21 mouse cellular contexts compared by ENCODE assay signal in genomic region chr9:67107938-67108337, GRCm38 (mm10). TPM values are rescaled to one million over a fixed set of nuclear protein-coding genes. Genes with fewer than 3 reads are reported as not detected.
DNase-seq lines count a peak whose midpoint lies in the region; ATAC-seq and TF ChIP-seq lines count a peak whose summit lies in the region.
"Had no signal": no experiment of that assay in that cellular context is flagged by ENCODE, and none has a peak within 500 bp of the region (broad histone marks: within the 10 kb centered on the region; RNA-seq: fewer than 3 reads in every experiment).

No protein-coding gene starts in this region.

- DNase-seq in lung, postnatal 0 days (ENCODE audit: low spot score): peak; percentile 45
- DNase-seq in lung, postnatal 25 days (ENCODE audit: low spot score): no peak
- DNase-seq in embryo, embryonic 11 days: peak; percentile 58
- peak; percentile 27 for DNase-seq in fibroblast of lung, adult 2 months (ENCODE audit: low read depth)
- no peak for DNase-seq in ovary, postnatal 14 days (ENCODE audit: low spot score)
- DNase-seq in adrenal gland, postnatal 10 days: no peak
- DNase-seq in adrenal gland, adult 8-10 months: no peak
- DNase-seq: adrenal gland, postnatal 14 days; cerebellum, adult 18-20 months; gastrocnemius, postnatal 14 days; heart, postnatal 10 days; midbrain, embryonic 14.5 days; thymus, adult 2 months had no signal

- H3K4me3 ChIP-seq in lung, postnatal 0 days (ENCODE audit: low read depth, low read length): no peak overlapping the region
- H3K4me3 ChIP-seq: forebrain, embryonic 10.5 days; intestine, embryonic 15.5 days; layer of hippocampus, adult 2 months; liver, embryonic 15.5 days; myocyte; neural tube, embryonic 15.5 days had no signal

- H3K27me3 ChIP-seq in lung, postnatal 0 days (replicated peaks; ENCODE audit: insufficient read depth, low read length): no peaks in the 10 kb centered on the region
- H3K27me3 ChIP-seq: intestine, embryonic 15.5 days; liver, embryonic 15.5 days; neural tube, embryonic 15.5 days had no signal

- no peak overlapping the region for H3K27ac ChIP-seq in lung, postnatal 0 days (ENCODE audit: low read length)
- H3K27ac ChIP-seq: forebrain, embryonic 10.5 days; hindbrain, embryonic 14.5 days; intestine, embryonic 15.5 days; layer of hippocampus, adult 2 months; liver, embryonic 15.5 days; neural tube, embryonic 15.5 days had no signal

- H3K36me3 ChIP-seq in lung, postnatal 0 days (ENCODE audit: insufficient read depth, low read length): no peaks in the 10 kb centered on the region
- H3K36me3 ChIP-seq: forebrain, embryonic 10.5 days; G1E; intestine, embryonic 15.5 days; liver, embryonic 15.5 days; neural tube, embryonic 15.5 days had no signal

- no peaks in the 10 kb centered on the region for H3K4me1 ChIP-seq in lung, postnatal 0 days (ENCODE audit: insufficient read depth, low read depth, low read length)
- H3K4me1 ChIP-seq: intestine, embryonic 15.5 days; liver, embryonic 15.5 days had no signal

- no peak for TF ChIP-seq EP300 in lung, postnatal 0 days (IDR thresholded peaks at IDR 0.05)

- no peak overlapping the region for H3K9ac ChIP-seq in lung, postnatal 0 days (replicated peaks; ENCODE audit: low read depth)
- H3K9ac ChIP-seq: hindbrain, embryonic 14.5 days; intestine, embryonic 15.5 days; liver, embryonic 15.5 days; neural tube, embryonic 15.5 days had no signal

- peak; percentile 25 for ATAC-seq in lung, postnatal 0 days
- ATAC-seq: intestine, embryonic 15.5 days had no signal

- 11% methylated on average over 3 of the region's 3 CpGs for WGBS in lung, postnatal 0 days

- no peak overlapping the region for H3K4me2 ChIP-seq in lung, postnatal 0 days (replicated peaks; ENCODE audit: low read depth, low read length)
- H3K4me2 ChIP-seq: hindbrain, embryonic 14.5 days; intestine, embryonic 15.5 days; liver, embryonic 15.5 days; neural tube, embryonic 15.5 days had no signal

- TF ChIP-seq CTCF in lung, postnatal 0 days (IDR thresholded peaks at IDR 0.05): no peak

- no peaks in the 10 kb centered on the region for H3K9me3 ChIP-seq in lung, postnatal 0 days (ENCODE audit: low read length)
- H3K9me3 ChIP-seq: forebrain, embryonic 10.5 days; G1E; intestine, embryonic 15.5 days; liver, embryonic 15.5 days; neural tube, embryonic 15.5 days had no signal

RNA-seq across cellular contexts. Expression of gene Tpm1, which starts 58.7 kb away (rescaled TPM):
- polyA plus RNA-seq in lung, postnatal 0 days (2015; fragmentation: Nextera tagmentation; extraction: Ambion mirVana): 695 and 781 TPM in 2 replicates
- 100 to 1,000 TPM; 371 to 920 TPM for total RNA-seq in adrenal gland, postnatal 10 days (2021)
- total RNA-seq in adrenal gland, adult 8-10 months (2022): 100 to 1,000 TPM; 153 to 277 (median 212) TPM

Comparison
In these comparisons a context has a peak if more than half of its experiments do, and no peak if none do; other contexts are left out.
1. DNase-seq: peak in lung, postnatal 0 days (single experiment), embryo, embryonic 11 days (single experiment) and fibroblast of lung, adult 2 months (single experiment); none in lung, postnatal 25 days (single experiment), ovary, postnatal 14 days (single experiment), adrenal gland, postnatal 10 days (single experiment) and adrenal gland, adult 8-10 months (single experiment).